ENCODE assay signal across 12 mouse cellular contexts in genomic region chr4:46814954-46815353, GRCm38 (mm10).
DNase-seq lines count a peak whose midpoint lies in the region; ATAC-seq and TF ChIP-seq lines count a peak whose summit lies in the region.
"Had no signal": no experiment of that assay in that cellular context is flagged by ENCODE, and none has a peak within 500 bp of the region (broad histone marks: within the 10 kb centered on the region; RNA-seq: fewer than 3 reads in every experiment).

No protein-coding gene starts in this region.

- no peak overlapping the region for H3K9ac ChIP-seq in heart, embryonic 14.5 days (ENCODE audit: low read length)
- H3K9ac ChIP-seq: liver, embryonic 13.5 days had no signal

- no peak for TF ChIP-seq POLR2A in brain, embryonic 14.5 days (IDR thresholded peaks at IDR 0.05; ENCODE audit: borderline replicate concordance, extremely low read depth, insufficient read depth, insufficient read length, poor library complexity, severe bottlenecking)

- intact Hi-C loops in heart, postnatal 25 days (cut with DNase I): no loop called here

- no peaks in the 10 kb centered on the region for H3K36me3 ChIP-seq in heart, embryonic 14.5 days (ENCODE audit: control insufficient read depth, insufficient read depth, low read length)
- H3K36me3 ChIP-seq: liver, embryonic 13.5 days had no signal

- DNase-seq in heart, postnatal 25 days (ENCODE audit: low spot score): no peak
- peak; percentile 19 for DNase-seq in lung, postnatal 10 days
- DNase-seq in lung, postnatal 25 days (ENCODE audit: low spot score): no peak
- no peak for DNase-seq in brain, embryonic 14.5 days (ENCODE audit: low read depth)
- no peak for DNase-seq in embryo, embryonic 9.5 days (ENCODE audit: extremely low spot score)
- DNase-seq: heart, postnatal 14 days; layer of hippocampus, adult 9-11 months; liver, embryonic 13.5 days; midbrain, embryonic 14.5 days had no signal

- H3K27ac ChIP-seq in heart, embryonic 14.5 days (replicated peaks in 1 of 2; ENCODE audit: control insufficient read depth in 1 of 2, insufficient read depth in 1 of 2, low read depth in 2 of 2, low read length in 2 of 2): no peak overlapping the region
- H3K27ac ChIP-seq: liver, embryonic 13.5 days had no signal

- H3K4me2 ChIP-seq in heart, embryonic 14.5 days (ENCODE audit: low read length): no peak overlapping the region
- H3K4me2 ChIP-seq: liver, embryonic 13.5 days had no signal

- H3K9me3 ChIP-seq in heart, embryonic 14.5 days (ENCODE audit: control insufficient read depth, low read length): no peaks in the 10 kb centered on the region
- H3K9me3 ChIP-seq: liver, embryonic 13.5 days had no signal

- H3K4me1 ChIP-seq in heart, embryonic 14.5 days (ENCODE audit: control insufficient read depth in 2 of 2, insufficient read depth in 2 of 2, low read length in 2 of 2): peaks cover 5 to 7% of the 10 kb centered on the region in 2 experiments; a peak in 1 of 4 replicates
- H3K4me1 ChIP-seq: liver, embryonic 13.5 days had no signal

- 59% methylated on average over 4 of the region's 4 CpGs for WGBS in heart, embryonic 14.5 days

- no peak overlapping the region for H3K4me3 ChIP-seq in heart, embryonic 14.5 days (ENCODE audit: control insufficient read depth in 1 of 2, insufficient read depth in 1 of 2, low read depth in 1 of 2, low read length in 2 of 2)
- H3K4me3 ChIP-seq: liver, embryonic 13.5 days had no signal

- peak; percentile 8; the same call in 1 of the 2 replicates for TF ChIP-seq CTCF in brain, embryonic 14.5 days (IDR thresholded peaks at IDR 0.05; ENCODE audit: borderline replicate concordance, extremely low read depth, insufficient read depth, insufficient read length)

- ATAC-seq in heart, embryonic 14.5 days (ENCODE audit: insufficient number of reproducible peaks, insufficient read depth, low FRiP score, low read depth): peak; percentile 43; the same call in 1 of the 2 replicates
- ATAC-seq in megakaryocyte progenitor cell, adult 5-6 weeks (replicated peaks; ENCODE audit: poor library complexity): 0 out of 2 replicates have a peak, but pooled peaks have one; percentile 6
- no peak for ATAC-seq in granulocyte monocyte progenitor cell, adult 5-6 weeks (replicated peaks; ENCODE audit: poor library complexity, severe bottlenecking)

- H3K27me3 ChIP-seq in heart, embryonic 14.5 days (ENCODE audit: control insufficient read depth, insufficient read depth, low read length): no peaks in the 10 kb centered on the region
- H3K27me3 ChIP-seq: liver, embryonic 13.5 days had no signal
